In genomic region chr5:115312816-115313667, GRCm38 (mm10) we compare ENCODE assay signal across 11 mouse cellular contexts. TPM values are rescaled to one million over a fixed set of nuclear protein-coding genes. Genes with fewer than 3 reads are reported as not detected.
DNase-seq lines count a peak whose midpoint lies in the region; ATAC-seq and TF ChIP-seq lines count a peak whose summit lies in the region.
"Had no signal": no experiment of that assay in that cellular context is flagged by ENCODE, and none has a peak within 500 bp of the region (broad histone marks: within the 10 kb centered on the region; RNA-seq: fewer than 3 reads in every experiment).

No protein-coding gene starts in this region.

- H3K4me1 ChIP-seq in heart, embryonic 14.5 days (ENCODE audit: control insufficient read depth in 2 of 2, insufficient read depth in 2 of 2, low read length in 2 of 2): peaks cover 27 to 32% of the 10 kb centered on the region in 2 experiments
- H3K4me1 ChIP-seq in ES-Bruce4 (ENCODE audit: control insufficient read depth, insufficient read depth, low read length): peaks cover 2% of the 10 kb centered on the region
- peaks cover 55% of the 10 kb centered on the region for H3K4me1 ChIP-seq in erythroblast, embryonic 14.5 days (ENCODE audit: control insufficient read depth)
- peaks cover 31% of the 10 kb centered on the region for H3K4me1 ChIP-seq in liver, embryonic 16.5 days (ENCODE audit: control insufficient read depth, low read depth, low read length)

- no peak overlapping the region for H3K4me3 ChIP-seq in heart, embryonic 14.5 days (ENCODE audit: control insufficient read depth in 1 of 2, insufficient read depth in 1 of 2, low read depth in 1 of 2, low read length in 2 of 2)
- H3K4me3 ChIP-seq in ES-Bruce4 (ENCODE audit: low read depth, low read length): peak overlapping the region; percentile 37
- H3K4me3 ChIP-seq in erythroblast, embryonic 14.5 days (replicated peaks): peak overlapping the region; percentile 42
- peak overlapping the region; percentile 14 for H3K4me3 ChIP-seq in liver, embryonic 16.5 days (ENCODE audit: low read depth, low read length)

- TF ChIP-seq EP300 in ES-Bruce4 (IDR thresholded peaks at IDR 0.05; ENCODE audit: insufficient read depth, low read depth, low read length): no peak

- H3K4me2 ChIP-seq in heart, embryonic 14.5 days (ENCODE audit: low read length): no peak overlapping the region
- H3K4me2 ChIP-seq in liver, embryonic 16.5 days (ENCODE audit: low read depth, low read length): peak overlapping the region; percentile 49

- no peaks in the 10 kb centered on the region for H3K36me3 ChIP-seq in heart, embryonic 14.5 days (ENCODE audit: control insufficient read depth, insufficient read depth, low read length)
- no peaks in the 10 kb centered on the region for H3K36me3 ChIP-seq in ES-Bruce4 (ENCODE audit: control insufficient read depth, insufficient read depth, low read length, poor library complexity, severe bottlenecking)
- H3K36me3 ChIP-seq in erythroblast, embryonic 14.5 days (ENCODE audit: control insufficient read depth): no peaks in the 10 kb centered on the region
- H3K36me3 ChIP-seq in liver, embryonic 16.5 days (ENCODE audit: control insufficient read depth, insufficient read depth): no peaks in the 10 kb centered on the region

- peak overlapping the region; percentile 28 to 41; a peak in 2 of 4 replicates for H3K27ac ChIP-seq in heart, embryonic 14.5 days (replicated peaks in 1 of 2; ENCODE audit: control insufficient read depth in 1 of 2, insufficient read depth in 1 of 2, low read depth in 2 of 2, low read length in 2 of 2)
- peak overlapping the region; percentile 41; the same call in 1 of the 2 replicates for H3K27ac ChIP-seq in ES-Bruce4 (ENCODE audit: insufficient read depth, low read length)
- H3K27ac ChIP-seq in liver, embryonic 16.5 days (ENCODE audit: low read length): peak overlapping the region; percentile 81

- no peak for TF ChIP-seq CTCF in ES-Bruce4 (IDR thresholded peaks at IDR 0.05; ENCODE audit: low read depth, low read length)

- H3K9me3 ChIP-seq in heart, embryonic 14.5 days (ENCODE audit: control insufficient read depth, low read length): no peaks in the 10 kb centered on the region
- H3K9me3 ChIP-seq in ES-Bruce4 (replicated peaks; ENCODE audit: control insufficient read depth, insufficient read depth, low read length, poor library complexity, severe bottlenecking): no peaks in the 10 kb centered on the region
- no peaks in the 10 kb centered on the region for H3K9me3 ChIP-seq in erythroblast, embryonic 14.5 days (ENCODE audit: control insufficient read depth, low read length)
- H3K9me3 ChIP-seq in liver, embryonic 16.5 days (replicated peaks; ENCODE audit: control insufficient read depth, low read length): no peaks in the 10 kb centered on the region

- no peak for DNase-seq in heart, adult 9 months (ENCODE audit: low spot score in 2 of 2)
- DNase-seq in gastrocnemius, postnatal 10 days: no peak
- DNase-seq in cerebellum, adult 9-11 months: no peak
- DNase-seq in layer of hippocampus, postnatal 36 days: no peak
- DNase-seq: kidney, adult 2 months had no signal

- no peak for ATAC-seq in heart, embryonic 14.5 days (ENCODE audit: insufficient number of reproducible peaks, insufficient read depth, low FRiP score, low read depth)
- ATAC-seq in liver, embryonic 16.5 days (ENCODE audit: low read depth): peak; percentile 83
- ATAC-seq: midbrain, embryonic 16.5 days had no signal

- no peak for TF ChIP-seq POLR2A in ES-Bruce4 (IDR thresholded peaks at IDR 0.05; ENCODE audit: insufficient read depth, low read length)

- H3K27me3 ChIP-seq in heart, embryonic 14.5 days (ENCODE audit: control insufficient read depth, insufficient read depth, low read length): no peaks in the 10 kb centered on the region
- no peaks in the 10 kb centered on the region for H3K27me3 ChIP-seq in ES-Bruce4 (ENCODE audit: control insufficient read depth, insufficient read depth, low read length, poor library complexity, severe bottlenecking)
- H3K27me3 ChIP-seq in erythroblast, embryonic 14.5 days (ENCODE audit: control insufficient read depth): no peaks in the 10 kb centered on the region
- no peaks in the 10 kb centered on the region for H3K27me3 ChIP-seq in liver, embryonic 16.5 days (ENCODE audit: control insufficient read depth, insufficient read depth, low read depth, low read length)
- H3K27me3 ChIP-seq: CH12.LX had no signal

- WGBS in heart, embryonic 14.5 days: 41% methylated on average over 10 of the region's 10 CpGs
- 41% methylated on average over 10 of the region's 10 CpGs for WGBS in liver, embryonic 16.5 days (ENCODE audit: insufficient replicate concordance)

- H3K9ac ChIP-seq in heart, embryonic 14.5 days (ENCODE audit: low read length): no peak overlapping the region
- H3K9ac ChIP-seq in ES-Bruce4 (ENCODE audit: low read depth, poor library complexity, severe bottlenecking): no peak overlapping the region
- peak overlapping the region; percentile 25; the same call in 1 of the 2 replicates for H3K9ac ChIP-seq in liver, embryonic 16.5 days (ENCODE audit: low read depth, low read length)

RNA-seq across cellular contexts. Expression of gene Dynll1, which starts 12.2 kb away (rescaled TPM):
- polyA plus RNA-seq in heart, embryonic 14.5 days (2014; fragmentation: Nextera tagmentation; extraction: Ambion mirVana): 1,218 and 1,301 TPM in 2 replicates
- 556 and 609 TPM in 2 replicates for polyA plus RNA-seq in ES-Bruce4 (2011; ENCODE audit: insufficient read depth, insufficient read length, low read depth, missing spikeins)
- polyA plus RNA-seq in erythroblast, embryonic 14.5 days (2012): 85.2 and 91.7 TPM in 2 replicates
- polyA plus RNA-seq in liver, embryonic 16.5 days (2015; fragmentation: Nextera tagmentation; extraction: Ambion mirVana): 470 and 491 TPM in 2 replicates
- total RNA-seq in gastrocnemius, postnatal 10 days (2021): 100 to 1,000 TPM; 134 to 168 TPM
- 100 to 1,000 TPM; 813 to 849 TPM for total RNA-seq in layer of hippocampus, postnatal 36 days (2021)

RNA-seq across cellular contexts. Expression of gene Srsf9, which starts 13.9 kb away (rescaled TPM):
- polyA plus RNA-seq in heart, embryonic 14.5 days (2014; fragmentation: Nextera tagmentation; extraction: Ambion mirVana): 95.0 and 104 TPM in 2 replicates
- polyA plus RNA-seq in ES-Bruce4 (2011; ENCODE audit: insufficient read depth, insufficient read length, low read depth, missing spikeins): 107 and 111 TPM in 2 replicates
- polyA plus RNA-seq in erythroblast, embryonic 14.5 days (2012): 5.3 and 5.5 TPM in 2 replicates
- 59.2 and 64.0 TPM in 2 replicates for polyA plus RNA-seq in liver, embryonic 16.5 days (2015; fragmentation: Nextera tagmentation; extraction: Ambion mirVana)
- 10 to 100 TPM; 21.3 to 24.1 TPM for total RNA-seq in gastrocnemius, postnatal 10 days (2021)
- 10 to 100 TPM; 85.8 to 88.9 TPM for total RNA-seq in layer of hippocampus, postnatal 36 days (2021)

RNA-seq across cellular contexts. Expression of gene Gatc, which starts 27.9 kb away (rescaled TPM):
- 28.3 and 29.1 TPM in 2 replicates for polyA plus RNA-seq in heart, embryonic 14.5 days (2014; fragmentation: Nextera tagmentation; extraction: Ambion mirVana)
- 12.9 and 17.3 TPM in 2 replicates for polyA plus RNA-seq in ES-Bruce4 (2011; ENCODE audit: insufficient read depth, insufficient read length, low read depth, missing spikeins)
- 1.4 and 1.7 TPM in 2 replicates for polyA plus RNA-seq in erythroblast, embryonic 14.5 days (2012)
- polyA plus RNA-seq in liver, embryonic 16.5 days (2015; fragmentation: Nextera tagmentation; extraction: Ambion mirVana): 10.1 and 13.4 TPM in 2 replicates
- total RNA-seq in gastrocnemius, postnatal 10 days (2021): 10 to 100 TPM; 19.7 to 21.2 TPM
- 10 to 100 TPM; 20.9 to 22.0 TPM for total RNA-seq in layer of hippocampus, postnatal 36 days (2021)

RNA-seq across cellular contexts. Expression of gene Triap1, which starts 28.0 kb away (rescaled TPM):
- 42.9 and 47.6 TPM in 2 replicates for polyA plus RNA-seq in heart, embryonic 14.5 days (2014; fragmentation: Nextera tagmentation; extraction: Ambion mirVana)
- 21.6 and 22.9 TPM in 2 replicates for polyA plus RNA-seq in ES-Bruce4 (2011; ENCODE audit: insufficient read depth, insufficient read length, low read depth, missing spikeins)
- polyA plus RNA-seq in erythroblast, embryonic 14.5 days (2012): 0.33 and 0.72 TPM in 2 replicates
- 24.5 and 26.2 TPM in 2 replicates for polyA plus RNA-seq in liver, embryonic 16.5 days (2015; fragmentation: Nextera tagmentation; extraction: Ambion mirVana)
- 10 to 100 TPM; 15.8 to 15.9 TPM for total RNA-seq in gastrocnemius, postnatal 10 days (2021)
- 10 to 100 TPM; 24.8 to 29.2 TPM for total RNA-seq in layer of hippocampus, postnatal 36 days (2021)

RNA-seq across cellular contexts. Expression of gene Coq5, which starts 33.6 kb away (rescaled TPM):
- polyA plus RNA-seq in heart, embryonic 14.5 days (2014; fragmentation: Nextera tagmentation; extraction: Ambion mirVana): 75.1 and 82.1 TPM in 2 replicates
- 28.3 and 35.9 TPM in 2 replicates for polyA plus RNA-seq in ES-Bruce4 (2011; ENCODE audit: insufficient read depth, insufficient read length, low read depth, missing spikeins)
- 1.6 and 1.9 TPM in 2 replicates for polyA plus RNA-seq in erythroblast, embryonic 14.5 days (2012)
- 25.2 and 26.7 TPM in 2 replicates for polyA plus RNA-seq in liver, embryonic 16.5 days (2015; fragmentation: Nextera tagmentation; extraction: Ambion mirVana)
- total RNA-seq in gastrocnemius, postnatal 10 days (2021): 10 to 100 TPM; 64.5 to 81.1 TPM
- 10 to 100 TPM; 38.0 to 40.0 TPM for total RNA-seq in layer of hippocampus, postnatal 36 days (2021)

Comparison
In these comparisons a context has a peak if more than half of its experiments do, and no peak if none do; other contexts are left out.
1. H3K4me3 ChIP-seq: peak in ES-Bruce4 (single experiment), erythroblast, embryonic 14.5 days (single experiment) and liver, embryonic 16.5 days (single experiment); none in heart, embryonic 14.5 days (0 of 2).
2. Peak in every context shown above with its lines, with median percentiles within 50 percentile points of each other: H3K27ac ChIP-seq.